Mouse (Mus musculus) neural tube, embryonic 12.5 days (tissue): Measurements from ENCODE around the gene Mtmr4. TPM values are rescaled to one million over a fixed set of nuclear protein-coding genes. Genes with fewer than 3 reads are reported as not detected.
A peak's percentile ranks its signal among the peaks of the same experiment; 100 is the strongest.

Experiments
- ATAC-seq: fragments of 200-750 bp; cut with Nextera tagmentation; 2 replicates; pipeline ENCODE4 v1.8.0; 2017; ENCODE audit warnings: low read depth, mild to moderate bottlenecking, moderate TSS enrichment, moderate library complexity; ENCODE audit not compliant: low FRiP score
- H3K27ac ChIP-seq: fragments of 300-500 bp; sonication (generic); 2 replicates; pipeline ENCODE4 v1.5.1; 2016
- H3K27me3 ChIP-seq: fragments of 300-500 bp; sonication (generic); replicated peaks from 2 replicates; pipeline ENCODE4 v1.6.1; 2016; ENCODE audit warnings: mild to moderate bottlenecking
- H3K36me3 ChIP-seq: fragments of 300-500 bp; sonication (generic); 2 replicates; pipeline ENCODE4 v1.6.1; 2016; ENCODE audit warnings: mild to moderate bottlenecking
- H3K4me1 ChIP-seq: fragments of 300-500 bp; sonication (generic); 2 replicates; pipeline ENCODE4 v1.6.1; 2016
- H3K4me2 ChIP-seq: fragments of 300-500 bp; sonication (generic); replicated peaks from 2 replicates; pipeline ENCODE4 v1.6.1; 2016; ENCODE audit warnings: mild to moderate bottlenecking
- H3K4me3 ChIP-seq: fragments of 300-500 bp; sonication (generic); 2 replicates; pipeline ENCODE4 v1.5.1; 2016
- H3K9ac ChIP-seq: fragments of 300-500 bp; sonication (generic); 2 replicates; pipeline ENCODE4 v1.6.1; 2016; ENCODE audit warnings: mild to moderate bottlenecking
- H3K9me3 ChIP-seq: fragments of 300-500 bp; sonication (generic); 2 replicates; pipeline ENCODE4 v1.6.1; 2016; ENCODE audit warnings: mild to moderate bottlenecking
- WGBS: fragments of 180-500 bp; shearing (Covaris S2); methylation state at CpG from one replicate; pipeline ENCODE4 v1.1.7; 2016; 5-methylcytosine and 5-hydroxymethylcytosine counted together
- polyA plus RNA-seq: library from polyadenylated mRNA; unstranded; fragments of >200 nt; fragmentation: Nextera tagmentation; extraction: Ambion mirVana; gene quantifications from 2 replicates; pipeline ENCODE4 v1.2.1, GENCODE M21; 2016

The Mtmr4 gene
- polyA plus RNA-seq, 1 experiment from 2014 or later: 77.4 TPM

GRCm38 (mm10) chr11:87574520-87575180 lies 17.3 kb upstream of the Mtmr4 start:
- no peak overlapping the region for H3K27ac ChIP-seq
- ATAC-seq: no peak
- H3K4me3 ChIP-seq: no peak overlapping the region
- H3K36me3 ChIP-seq: no peaks in the 10 kb centered on the region
- H3K27me3 ChIP-seq: 0 out of 2 replicates have a peak, but pooled peaks cover 3% of the 10 kb centered on the region
- 73% methylated on average over 21 of the region's 21 CpGs for WGBS
- H3K4me1 ChIP-seq: peaks cover 15% of the 10 kb centered on the region
- no peaks in the 10 kb centered on the region for H3K9me3 ChIP-seq
- no peak overlapping the region for H3K9ac ChIP-seq
- no peak overlapping the region for H3K4me2 ChIP-seq

- H3K9me3 ChIP-seq: no peaks in the 10 kb centered on the region
- peak overlapping the region; percentile 78; the same call in 1 of the 2 replicates for H3K9ac ChIP-seq
- peaks cover 15% of the 10 kb centered on the region for H3K4me1 ChIP-seq
- peak overlapping the region; percentile 96 for H3K4me2 ChIP-seq
- H3K27ac ChIP-seq: no peak overlapping the region
- 0 out of 2 replicates have a peak, but pooled peaks cover 7% of the 10 kb centered on the region for H3K27me3 ChIP-seq
- no peaks in the 10 kb centered on the region for H3K36me3 ChIP-seq
- no peak for ATAC-seq
- 30% methylated on average over 6 of the region's 6 CpGs for WGBS
- peak overlapping the region; percentile 55 for H3K4me3 ChIP-seq
Observed at GRCm38 (mm10) chr11:87577601-87578248, 14.2 kb upstream of the Mtmr4 start.

- under 1% methylated on average over 40 of the region's 40 CpGs for WGBS
- 0 out of 2 replicates have a peak, but pooled peaks cover 7% of the 10 kb centered on the region for H3K27me3 ChIP-seq
- peak overlapping the region; percentile 96 for H3K4me2 ChIP-seq
- H3K9ac ChIP-seq: peak overlapping the region; percentile 78
- no peak overlapping the region for H3K27ac ChIP-seq
- no peaks in the 10 kb centered on the region for H3K36me3 ChIP-seq
- H3K4me3 ChIP-seq: peak overlapping the region; percentile 55
- ATAC-seq: peak; percentile 77
- peaks cover 15% of the 10 kb centered on the region for H3K4me1 ChIP-seq
- H3K9me3 ChIP-seq: no peaks in the 10 kb centered on the region
Observed at GRCm38 (mm10) chr11:87578249-87578962, 13.6 kb upstream of the Mtmr4 start.

- H3K36me3 ChIP-seq: no peaks in the 10 kb centered on the region
- ATAC-seq: peak; percentile 59; the same call in 1 of the 2 replicates
- H3K27ac ChIP-seq: no peak overlapping the region
- H3K4me3 ChIP-seq: peak overlapping the region; percentile 55
- H3K9me3 ChIP-seq: no peaks in the 10 kb centered on the region
- H3K4me1 ChIP-seq: peaks cover 15% of the 10 kb centered on the region
- peak overlapping the region; percentile 78 for H3K9ac ChIP-seq
- 0 out of 2 replicates have a peak, but pooled peaks cover 7% of the 10 kb centered on the region for H3K27me3 ChIP-seq
- peak overlapping the region; percentile 96 for H3K4me2 ChIP-seq
- WGBS: 19% methylated on average over 10 of the region's 10 CpGs
Observed at GRCm38 (mm10) chr11:87578963-87579601, 12.9 kb upstream of the Mtmr4 start.

- Histone ChIP-seq H3K4me1 (peaks cover 15% of the 10 kb centered on the region), H3K9me3 (no peaks in the 10 kb centered on the region), H3K27ac (no peak overlapping the region), H3K4me3 (no peak overlapping the region), H3K4me2 (no peak overlapping the region), H3K9ac (no peak overlapping the region), H3K27me3 (0 out of 2 replicates have a peak, but pooled peaks cover 7% of the 10 kb centered on the region), H3K36me3 (no peaks in the 10 kb centered on the region)
- 32% methylated on average over 1 of the region's 1 CpGs for WGBS
- ATAC-seq: no peak
Observed at GRCm38 (mm10) chr11:87579713-87580112, 12.2 kb upstream of the Mtmr4 start.

- H3K9me3 ChIP-seq: no peaks in the 10 kb centered on the region
- no peak overlapping the region for H3K4me2 ChIP-seq
- no peak overlapping the region for H3K4me3 ChIP-seq
- H3K36me3 ChIP-seq: no peaks in the 10 kb centered on the region
- H3K27me3 ChIP-seq: 0 out of 2 replicates have a peak, but pooled peaks cover 7% of the 10 kb centered on the region
- peaks cover 15% of the 10 kb centered on the region for H3K4me1 ChIP-seq
- no peak overlapping the region for H3K27ac ChIP-seq
- no peak for ATAC-seq
- no peak overlapping the region for H3K9ac ChIP-seq
- 54% methylated on average over 10 of the region's 10 CpGs for WGBS
Observed at GRCm38 (mm10) chr11:87580543-87581085, 11.3 kb upstream of the Mtmr4 start.

- Histone ChIP-seq H3K4me1 (peaks cover 15% of the 10 kb centered on the region), H3K4me3 (no peak overlapping the region), H3K9me3 (no peaks in the 10 kb centered on the region), H3K36me3 (no peaks in the 10 kb centered on the region), H3K27ac (no peak overlapping the region), H3K9ac (no peak overlapping the region), H3K4me2 (no peak overlapping the region), H3K27me3 (0 out of 2 replicates have a peak, but pooled peaks cover 7% of the 10 kb centered on the region)
- no peak for ATAC-seq
- 85% methylated on average over 12 of the region's 12 CpGs for WGBS
Observed at GRCm38 (mm10) chr11:87581161-87581865, 10.6 kb upstream of the Mtmr4 start.

- no peak overlapping the region for H3K27ac ChIP-seq
- WGBS: 81% methylated on average over 8 of the region's 8 CpGs
- no peak for ATAC-seq
- no peaks in the 10 kb centered on the region for H3K9me3 ChIP-seq
- no peak overlapping the region for H3K4me2 ChIP-seq
- H3K4me3 ChIP-seq: no peak overlapping the region
- H3K9ac ChIP-seq: no peak overlapping the region
- no peaks in the 10 kb centered on the region for H3K36me3 ChIP-seq
- peaks cover 15% of the 10 kb centered on the region for H3K4me1 ChIP-seq
- 0 out of 2 replicates have a peak, but pooled peaks cover 5% of the 10 kb centered on the region for H3K27me3 ChIP-seq
Observed at GRCm38 (mm10) chr11:87581933-87582710, 9.8 kb upstream of the Mtmr4 start.

- no peak overlapping the region for H3K9ac ChIP-seq
- H3K4me2 ChIP-seq: no peak overlapping the region
- peaks cover 4% of the 10 kb centered on the region for H3K4me1 ChIP-seq
- 0 out of 2 replicates have a peak, but pooled peaks cover 4% of the 10 kb centered on the region for H3K27me3 ChIP-seq
- no peak overlapping the region for H3K4me3 ChIP-seq
- no peaks in the 10 kb centered on the region for H3K9me3 ChIP-seq
- ATAC-seq: no peak
- H3K27ac ChIP-seq: no peak overlapping the region
- H3K36me3 ChIP-seq: no peaks in the 10 kb centered on the region
- WGBS: 82% methylated on average over 6 of the region's 6 CpGs
Observed at GRCm38 (mm10) chr11:87583291-87584034, 8.5 kb upstream of the Mtmr4 start.
